Mouse (Mus musculus) lung, adult 2 months (tissue): ENCODE results near the gene Cryga. TPM values are rescaled to one million over a fixed set of nuclear protein-coding genes. Genes with fewer than 3 reads are reported as not detected.
"Not testable (repeated sequence)": the region's sequence is repeated elsewhere in the genome, so short reads cannot be mapped to it uniquely, and the experiment has no call there.

Experiments used
- DNase-seq: peaks from one replicate; pipeline ENCODE4 v3.0.0; 2022
- H3K4me1 ChIP-seq: fragments of 200-500 bp; 2 replicates; pipeline ENCODE4 v1.6.1; 2011; ENCODE audit warnings: low read length; ENCODE audit not compliant: control insufficient read depth, insufficient read depth
- H3K4me3 ChIP-seq: fragments of 200-500 bp; replicated peaks from 2 replicates; pipeline ENCODE3; 2011; ENCODE audit warnings: low read depth, mild to moderate bottlenecking, control low read depth, low read length; ENCODE audit errors: extremely low read depth
- CTCF ChIP-seq: fragments of 200-500 bp; IDR thresholded peaks from 2 replicates; pipeline ENCODE4 v1.5.1; 2011; ENCODE audit warnings: mild to moderate bottlenecking, low read length, control low read depth; ENCODE audit not compliant: insufficient read depth
- POLR2A ChIP-seq: fragments of 200-500 bp; IDR thresholded peaks from 2 replicates; pipeline ENCODE4 v1.6.1; 2011; ENCODE audit warnings: low read depth, mild to moderate bottlenecking, control low read depth, low read length, borderline replicate concordance; ENCODE audit errors: extremely low read depth
- whole genome bisulfite sequencing: fragments of 180-500 bp; shearing (Covaris S2); methylation state at CpG from one replicate; pipeline ENCODE4 v1.1.7; 2018; 5-methylcytosine and 5-hydroxymethylcytosine counted together
- polyA plus RNA-seq: library from polyadenylated mRNA; depleted of rRNA; stranded (reverse); fragments of >200 nt; gene quantifications from 2 replicates; pipeline ENCODE4 v1.2.3, GENCODE M21; 2012; rRNA removed

Gene Cryga
- polyA plus RNA-seq, 1 experiment: not detected

DNA sequence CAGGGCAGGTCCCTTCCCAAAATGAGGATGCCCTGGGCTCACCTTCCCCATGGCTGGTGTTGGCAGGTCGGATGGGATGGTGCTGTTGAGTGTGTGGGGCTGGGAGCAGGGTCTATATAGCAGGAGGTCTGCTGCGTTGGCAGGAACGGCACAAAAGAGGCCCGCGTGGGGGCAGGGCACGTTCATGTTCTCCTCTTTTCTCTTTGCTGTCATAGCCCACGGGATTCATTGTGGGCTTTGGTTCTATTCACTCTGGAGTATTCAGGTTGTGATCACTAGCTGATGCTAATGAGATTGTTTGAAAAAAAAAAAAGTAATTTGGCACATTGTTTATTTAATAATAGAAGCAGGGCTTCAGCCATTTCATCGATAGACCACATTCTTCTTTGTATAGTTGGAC is 39.8 kb downstream of the Cryga start, which contains the start of gene Crygd:
TSS of gene Crygd (minus strand) at position 101 of the 400 bp plus-strand sequence.
- WGBS: 84% methylated on average over 8 of the region's 8 CpGs
- Histone ChIP-seq H3K4me3 (no peak within 1 kb of the TSS), H3K4me1 (no peaks in the 10 kb centered on the region)
- DNase-seq: no peak
- TF ChIP-seq CTCF (no peak), POLR2A (no peak)

DNA sequence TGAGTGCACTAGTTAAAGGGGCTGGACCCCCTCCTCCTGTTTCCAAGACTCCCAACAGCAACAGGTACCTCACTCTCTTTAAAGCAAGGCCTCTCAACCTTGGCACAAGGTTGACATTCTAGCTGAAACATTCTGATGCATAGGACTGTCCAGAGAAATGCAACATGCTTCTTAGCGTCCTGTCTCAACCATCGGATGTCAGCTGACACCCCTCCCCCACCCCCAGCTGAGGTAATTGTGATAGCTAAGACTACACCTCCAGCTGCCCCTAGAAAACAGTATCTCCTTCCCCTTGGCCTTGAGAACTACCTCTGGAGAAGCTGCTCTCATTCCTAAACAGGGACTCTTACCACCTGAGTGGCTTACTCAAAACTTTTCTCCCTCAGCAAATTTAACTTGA is 51.0 kb downstream of the Cryga start:
- Histone ChIP-seq H3K4me1 (no peaks in the 10 kb centered on the region), H3K4me3 (no peak overlapping the region)
- 26% methylated on average over 2 of the region's 2 CpGs for WGBS
- DNase-seq: no peak
- TF ChIP-seq POLR2A (no peak), CTCF (no peak)

DNA sequence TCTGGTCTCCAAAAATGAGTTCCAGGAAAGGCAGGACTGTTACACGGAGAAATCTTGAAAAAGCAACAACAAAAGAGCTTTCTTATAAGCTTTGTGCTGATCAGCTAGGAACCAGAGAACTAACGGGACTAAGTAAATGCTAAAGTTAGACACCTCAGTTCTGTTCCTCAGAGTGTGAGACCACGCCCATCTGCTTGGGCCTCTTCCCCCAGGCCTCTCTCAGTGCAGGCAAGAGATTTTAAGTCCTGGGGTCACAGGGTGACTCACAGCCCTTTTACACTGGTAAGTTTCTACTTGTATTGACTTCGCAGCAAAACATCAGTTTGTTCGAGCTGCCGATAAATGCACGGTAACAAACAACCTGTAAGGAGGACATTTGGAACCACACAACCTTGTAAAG is 51.5 kb downstream of the Cryga start:
- 65% methylated on average over 7 of the region's 7 CpGs for WGBS
- no peaks in the 10 kb centered on the region for H3K4me1 ChIP-seq
- TF ChIP-seq POLR2A (no peak), CTCF (no peak)
- DNase-seq: no peak
- no peak overlapping the region for H3K4me3 ChIP-seq

DNA sequence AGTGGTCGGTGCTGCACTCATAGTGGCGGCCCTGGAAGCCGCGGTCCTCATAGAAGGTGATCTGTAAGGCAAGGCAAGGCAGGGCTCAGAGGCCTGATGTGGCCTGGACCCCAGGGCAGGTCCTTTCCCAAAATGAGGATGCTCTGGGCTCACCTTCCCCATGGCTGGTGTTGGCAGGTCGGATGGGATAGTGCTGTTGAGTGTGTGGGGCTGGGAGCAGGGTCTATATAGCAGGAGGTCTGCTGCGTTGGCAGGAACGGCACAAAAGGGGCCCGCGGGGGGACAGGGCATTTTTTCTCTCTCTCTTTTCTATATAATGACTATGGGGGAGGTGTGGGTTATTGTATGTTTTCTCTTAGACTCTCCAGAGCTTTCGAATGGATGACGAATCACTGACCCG is 52.2 kb downstream of the Cryga start, which contains the start of gene Cryge:
TSS of gene Cryge (minus strand) at position 198 of the 400 bp plus-strand sequence.
- 57% methylated on average over 12 of the region's 12 CpGs for WGBS
- not testable (repeated sequence) for H3K4me3 ChIP-seq, H3K4me1 ChIP-seq, DNase-seq

Other genes starting within 250 kb of the Cryga start
- gene Plekhm3, start 146.5 kb downstream of the Cryga start, polyA plus RNA-seq: 6.9 and 10.5 TPM in 2 replicates
- not detected in 2 replicates for gene Akr1cl, start 70.6 kb downstream of the Cryga start, polyA plus RNA-seq
- gene Cryge, start 52.2 kb downstream of the Cryga start, polyA plus RNA-seq: not detected in 2 replicates
- not detected in 2 replicates for gene Crygd, start 39.9 kb downstream of the Cryga start, polyA plus RNA-seq
- not detected in 2 replicates for gene Crygc, start 29.7 kb downstream of the Cryga start, polyA plus RNA-seq
- gene Crygb, start 21.1 kb downstream of the Cryga start, polyA plus RNA-seq: not detected in 2 replicates
- not detected in 2 replicates for gene Gm28845, start 16.2 kb upstream of the Cryga start, polyA plus RNA-seq
- gene D630023F18Rik, start 19.8 kb upstream of the Cryga start, polyA plus RNA-seq: 0.05 and 0.06 TPM in 2 replicates
- gene Idh1, start 83.1 kb upstream of the Cryga start, polyA plus RNA-seq: 18.3 and 32.7 TPM in 2 replicates
- gene Pikfyve, start 83.3 kb upstream of the Cryga start, polyA plus RNA-seq: 5.6 and 8.1 TPM in 2 replicates
- gene Pth2r, start 178.7 kb upstream of the Cryga start, polyA plus RNA-seq: not detected in 2 replicates